Mouse (Mus musculus): Measurements from ENCODE around the gene Taco1. TPM values are rescaled to one million over a fixed set of nuclear protein-coding genes. Genes with fewer than 3 reads are reported as not detected.

Taco1 gene
- polyA plus RNA-seq, 1 experiment from 2014 or later, result 9.2 TPM

- no peak for ATAC-seq (ENCODE audit: low FRiP score)
- H3K4me2 ChIP-seq (replicated peaks), result no peak overlapping the region
- WGBS, result 82% methylated on average over 3 of the region's 3 CpGs
- no peak overlapping the region for H3K4me3 ChIP-seq
- no peak overlapping the region for H3K9ac ChIP-seq
- peaks cover 40% of the 10 kb centered on the region for H3K36me3 ChIP-seq
- H3K4me1 ChIP-seq, result no peaks in the 10 kb centered on the region
- no peaks in the 10 kb centered on the region for H3K27me3 ChIP-seq
- H3K9me3 ChIP-seq (replicated peaks), result no peaks in the 10 kb centered on the region
- no peak overlapping the region for H3K27ac ChIP-seq
These were observed 56.9 kb downstream of the Taco1 start for GRCm38 (mm10) chr11:106122736-106123135.

Other genes with a start within 250 kb of the Taco1 start
- 25.6 and 27.0 TPM in 2 replicates for gene Cyb561, start 112.7 kb upstream of the Taco1 start, polyA plus RNA-seq (2016; fragmentation: Nextera tagmentation; extraction: Ambion mirVana)
- gene Ace, start 98.1 kb upstream of the Taco1 start, polyA plus RNA-seq (2016; fragmentation: Nextera tagmentation; extraction: Ambion mirVana), result 1.3 and 1.6 TPM in 2 replicates
- gene Ace3, start 71.4 kb upstream of the Taco1 start, polyA plus RNA-seq (2016; fragmentation: Nextera tagmentation; extraction: Ambion mirVana), result not detected in 2 replicates
- gene Kcnh6, start 57.9 kb upstream of the Taco1 start, polyA plus RNA-seq (2016; fragmentation: Nextera tagmentation; extraction: Ambion mirVana), result 0.85 and 1.2 TPM in 2 replicates
- gene Dcaf7, start 29.2 kb upstream of the Taco1 start, polyA plus RNA-seq (2016; fragmentation: Nextera tagmentation; extraction: Ambion mirVana), result 122 and 136 TPM in 2 replicates
- gene Map3k3, start 18.6 kb downstream of the Taco1 start, polyA plus RNA-seq (2016; fragmentation: Nextera tagmentation; extraction: Ambion mirVana), result 27.0 and 27.9 TPM in 2 replicates
- 0.93 and 1.0 TPM in 2 replicates for gene Gm10840, start 94.8 kb downstream of the Taco1 start, polyA plus RNA-seq (2016; fragmentation: Nextera tagmentation; extraction: Ambion mirVana)
- 302 and 316 TPM in 2 replicates for gene Limd2, start 94.8 kb downstream of the Taco1 start, polyA plus RNA-seq (2016; fragmentation: Nextera tagmentation; extraction: Ambion mirVana)
- 33.9 and 38.7 TPM in 2 replicates for gene Strada, start 136.1 kb downstream of the Taco1 start, polyA plus RNA-seq (2016; fragmentation: Nextera tagmentation; extraction: Ambion mirVana)
- 86.8 and 96.3 TPM in 2 replicates for gene Ccdc47, start 150.3 kb downstream of the Taco1 start, polyA plus RNA-seq (2016; fragmentation: Nextera tagmentation; extraction: Ambion mirVana)
- gene Ddx42, start 150.9 kb downstream of the Taco1 start, polyA plus RNA-seq (2016; fragmentation: Nextera tagmentation; extraction: Ambion mirVana), result 111 and 117 TPM in 2 replicates
- 52.5 and 53.4 TPM in 2 replicates for gene Ftsj3, start 190.0 kb downstream of the Taco1 start, polyA plus RNA-seq (2016; fragmentation: Nextera tagmentation; extraction: Ambion mirVana)
- 314 and 337 TPM in 2 replicates for gene Psmc5, start 190.1 kb downstream of the Taco1 start, polyA plus RNA-seq (2016; fragmentation: Nextera tagmentation; extraction: Ambion mirVana)
- 35.1 and 35.9 TPM in 2 replicates for gene Smarcd2, start 206.9 kb downstream of the Taco1 start, polyA plus RNA-seq (2016; fragmentation: Nextera tagmentation; extraction: Ambion mirVana)
- 0.15 and 0.29 TPM in 2 replicates for gene Tcam1, start 210.6 kb downstream of the Taco1 start, polyA plus RNA-seq (2016; fragmentation: Nextera tagmentation; extraction: Ambion mirVana)
- gene Gh, start 235.8 kb downstream of the Taco1 start, polyA plus RNA-seq (2016; fragmentation: Nextera tagmentation; extraction: Ambion mirVana), result not detected in 2 replicates
- gene Cd79b, start 248.7 kb downstream of the Taco1 start, polyA plus RNA-seq (2016; fragmentation: Nextera tagmentation; extraction: Ambion mirVana), result 0.94 and 1.2 TPM in 2 replicates